Mouse (Mus musculus) adrenal gland, postnatal 4 days (tissue): ENCODE results near the gene Gpc1. TPM values are rescaled to one million over a fixed set of nuclear protein-coding genes. Genes with fewer than 3 reads are reported as not detected.

ENCODE experiments used
- DNase-seq, 2 experiments: peaks; one replicate each; pipeline ENCODE4 v3.0.0; 2021 to 2022; ENCODE audit warnings: low spot score in 2 of 2, mixed read lengths in 2 of 2
- total RNA-seq, 2 experiments: library from RNA; stranded (reverse); gene quantifications; 2 replicates each; pipeline ENCODE4 v1.2.3; 2021

Gene Gpc1
- total RNA-seq, 2 experiments from 2014 or later: 71.4 to 73.2 TPM

GRCm38 (mm10) chr1:92832011-92833010 lies 866 bp downstream of the Gpc1 start:
- DNase-seq: no peak

GRCm38 (mm10) chr1:92833987-92834706 lies 2.7 kb downstream of the Gpc1 start:
- peak; percentile 63 to 65 for DNase-seq

DNA sequence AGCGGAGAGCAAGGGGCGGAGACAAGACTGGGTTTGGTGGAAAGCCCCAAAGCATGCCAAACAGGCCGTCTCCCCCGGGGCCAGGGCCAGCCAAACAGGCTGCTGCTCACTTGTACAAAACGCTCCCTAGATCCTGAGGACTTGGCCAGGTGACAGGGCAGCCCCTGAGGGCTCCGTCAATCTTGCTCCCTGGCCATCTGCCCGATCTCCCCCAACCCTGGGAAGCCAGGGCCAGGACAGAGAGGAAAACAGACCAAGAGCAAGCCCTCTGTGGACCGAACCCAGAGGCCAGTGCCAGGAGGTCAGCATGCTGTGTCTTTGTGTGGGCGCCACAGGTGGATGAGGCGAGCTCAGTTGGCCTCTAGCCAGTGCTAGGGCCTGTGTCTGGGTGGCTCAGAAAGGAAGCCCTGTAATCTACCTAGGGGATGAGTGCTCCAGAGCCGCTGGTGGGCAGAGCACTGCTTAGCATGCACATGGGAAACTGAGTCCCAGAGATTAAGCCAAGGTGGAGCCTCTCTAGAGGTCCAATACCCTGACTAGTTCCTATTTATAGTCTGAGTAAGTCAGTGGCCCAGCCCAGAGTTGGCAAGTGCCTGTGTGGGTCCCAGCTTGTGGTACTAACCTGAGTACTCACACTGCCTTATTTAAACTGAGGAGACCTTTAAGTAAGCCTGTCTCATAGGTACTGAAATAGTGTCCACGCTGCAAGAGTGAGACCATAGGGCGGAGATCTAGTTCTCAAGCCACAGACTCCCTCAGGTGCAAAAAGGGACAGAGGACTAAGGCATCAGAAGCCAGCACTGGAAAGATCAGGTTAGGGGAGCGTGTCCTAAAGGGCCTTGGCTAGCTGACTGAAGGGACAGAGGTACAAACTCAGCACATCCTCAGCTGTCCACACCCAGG lies 6.7 kb downstream of the Gpc1 start:
- DNase-seq: no peak

- DNase-seq: no peak
Measured at GRCm38 (mm10) chr1:92839211-92839610, 7.8 kb downstream of the Gpc1 start.

- DNase-seq: no peak
Measured at GRCm38 (mm10) chr1:92840231-92840890, 8.9 kb downstream of the Gpc1 start.

DNA sequence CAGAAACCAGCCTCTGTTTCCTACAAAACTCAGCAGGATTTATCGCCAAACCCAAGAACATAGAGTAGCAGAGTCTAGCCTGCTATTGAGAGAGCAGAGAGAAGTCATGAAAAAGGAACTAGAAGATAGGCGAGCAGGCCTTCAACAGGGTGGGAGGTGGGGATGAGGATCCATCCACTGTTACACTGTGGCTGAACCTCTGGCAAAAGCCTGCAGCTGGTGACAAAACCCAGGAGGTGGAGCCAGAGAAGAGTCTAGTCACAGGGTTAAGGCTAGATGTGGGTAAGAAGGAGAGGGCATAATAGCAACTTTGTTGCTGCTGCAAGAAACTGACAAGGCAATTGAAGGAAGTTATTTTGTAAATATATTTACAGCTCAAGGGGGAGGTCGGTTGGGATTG lies 10.0 kb downstream of the Gpc1 start:
- no peak for DNase-seq

DNA sequence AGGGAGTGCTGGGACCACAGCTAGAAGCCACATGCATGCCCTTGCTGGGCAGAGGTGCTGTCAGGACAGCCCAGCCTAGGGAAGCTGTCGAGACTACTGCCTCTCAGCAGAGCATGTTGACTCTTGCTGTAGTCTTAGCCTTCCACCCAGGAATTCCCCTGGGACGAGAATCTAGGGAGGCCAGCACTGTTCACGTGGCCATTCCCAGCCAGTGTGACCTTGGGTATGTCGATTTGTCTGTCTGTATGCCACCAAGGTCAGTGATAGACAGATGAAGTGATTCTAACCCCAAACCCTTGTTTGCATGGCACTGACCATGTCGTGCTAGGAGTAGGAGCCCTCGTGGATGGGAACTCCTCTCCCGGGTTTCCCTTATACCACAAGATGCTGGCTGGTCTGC lies 14.4 kb downstream of the Gpc1 start:
- DNase-seq: no peak

DNA sequence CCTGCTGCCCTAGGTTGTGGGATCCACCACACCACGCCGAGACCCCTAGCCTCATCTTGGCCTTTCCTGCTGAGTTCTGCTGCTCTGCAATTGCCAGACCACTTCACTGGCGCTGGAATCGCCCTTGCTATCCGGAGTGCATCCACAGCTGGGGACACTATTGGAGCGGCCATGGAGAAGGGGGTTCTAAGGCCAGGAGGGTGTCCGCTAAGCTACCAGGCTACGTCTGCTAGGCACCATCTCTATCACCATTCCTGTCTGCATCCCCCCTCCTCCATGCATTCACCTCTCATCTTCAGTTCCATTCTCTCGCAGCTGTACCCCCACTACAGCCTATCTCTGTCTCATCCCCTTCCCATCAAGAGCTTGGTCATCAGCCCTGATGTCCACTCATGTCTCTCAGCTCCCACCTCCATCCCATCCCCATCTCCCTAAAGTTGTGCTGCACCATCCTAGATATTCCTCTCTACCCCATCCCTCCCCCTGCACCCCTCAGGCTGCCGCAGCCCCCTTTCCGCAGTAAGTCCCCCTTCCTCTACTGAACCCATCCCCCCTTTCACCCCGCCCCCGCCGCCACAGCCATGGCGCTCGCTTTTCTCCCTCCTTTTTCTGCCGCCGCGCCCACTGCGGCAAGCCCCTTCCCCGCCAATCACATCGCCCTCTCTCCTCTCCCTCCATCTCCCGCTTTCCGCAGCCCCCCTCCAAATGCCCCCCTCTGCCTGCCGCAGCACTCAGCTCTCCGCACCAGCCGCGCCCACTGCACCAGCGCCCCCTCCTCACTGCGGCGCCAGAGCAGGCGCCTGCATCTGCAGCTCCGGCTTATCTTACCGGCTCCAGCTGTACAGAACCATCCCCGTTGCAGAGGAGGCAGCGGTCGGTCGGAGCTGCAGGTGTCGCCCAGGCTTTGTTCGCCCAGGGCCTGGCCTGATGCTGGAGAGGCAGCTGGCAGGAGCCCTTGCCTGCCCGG lies 16.7 kb downstream of the Gpc1 start:
- no peak for DNase-seq

GRCm38 (mm10) chr1:92849491-92849890 lies 18.0 kb downstream of the Gpc1 start:
- no peak for DNase-seq

DNA sequence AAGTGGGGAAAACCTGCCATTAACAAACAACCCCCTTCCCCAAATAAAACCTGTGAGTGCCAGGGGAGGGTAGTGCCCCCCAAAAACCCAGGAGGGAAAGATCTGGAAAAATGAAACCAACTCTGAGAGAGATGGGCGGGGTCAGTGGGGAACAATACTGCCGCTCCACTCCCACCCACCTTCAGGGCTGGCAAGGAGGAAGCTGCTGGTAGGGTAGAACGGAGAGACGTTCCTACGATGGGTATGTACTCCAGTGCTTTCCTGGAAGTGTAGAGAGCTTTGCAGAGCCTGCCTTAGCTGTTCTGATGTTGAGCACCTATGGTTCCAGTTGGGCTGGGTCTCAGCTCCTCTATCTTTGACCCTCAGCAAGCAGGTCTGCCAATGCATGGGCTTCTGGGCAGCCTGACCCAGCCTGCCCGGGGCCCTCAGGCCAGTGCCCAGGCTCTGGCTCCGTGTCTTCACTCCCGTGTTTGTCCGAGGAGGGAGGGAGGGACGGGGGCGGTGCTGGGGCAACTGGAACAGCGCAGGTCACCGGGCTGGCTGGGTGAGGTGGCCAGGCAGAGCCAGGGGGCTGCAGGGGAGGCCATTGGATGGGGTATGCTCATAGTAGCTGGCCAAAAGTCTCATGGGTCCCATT lies 18.6 kb downstream of the Gpc1 start:
- DNase-seq: no peak

GRCm38 (mm10) chr1:92852450-92852849 lies 21.0 kb downstream of the Gpc1 start:
- no peak for DNase-seq

GRCm38 (mm10) chr1:92861503-92861902 lies 30.1 kb downstream of the Gpc1 start:
- no peak for DNase-seq

DNA sequence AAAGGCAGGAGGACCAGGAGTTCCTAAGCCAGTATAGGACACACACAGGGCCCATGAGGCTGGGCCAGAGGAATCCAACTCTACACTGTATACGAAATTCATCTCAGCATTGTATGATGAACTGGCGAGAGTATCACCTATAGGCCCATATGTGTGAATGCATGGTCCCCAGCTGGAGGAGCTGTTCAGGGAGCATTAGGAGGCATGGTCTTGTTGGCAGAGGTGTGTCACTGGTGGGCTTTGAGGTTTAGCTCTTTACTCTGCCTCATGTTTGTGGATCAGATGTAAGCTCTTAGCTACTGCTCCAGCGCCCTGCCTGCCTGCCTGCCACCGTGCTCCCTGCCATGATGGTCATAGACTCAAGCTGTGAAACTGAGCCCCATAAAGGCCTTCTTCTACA lies 31.8 kb downstream of the Gpc1 start:
- DNase-seq: no peak

- no peak for DNase-seq
Measured at GRCm38 (mm10) chr1:92866170-92866569, 34.7 kb downstream of the Gpc1 start.

GRCm38 (mm10) chr1:92869985-92870384 lies 38.5 kb downstream of the Gpc1 start:
- DNase-seq: no peak

GRCm38 (mm10) chr1:92872666-92873065 lies 41.2 kb downstream of the Gpc1 start:
- DNase-seq: no peak

GRCm38 (mm10) chr1:92874011-92874410 lies 42.6 kb downstream of the Gpc1 start:
- DNase-seq: no peak

DNA sequence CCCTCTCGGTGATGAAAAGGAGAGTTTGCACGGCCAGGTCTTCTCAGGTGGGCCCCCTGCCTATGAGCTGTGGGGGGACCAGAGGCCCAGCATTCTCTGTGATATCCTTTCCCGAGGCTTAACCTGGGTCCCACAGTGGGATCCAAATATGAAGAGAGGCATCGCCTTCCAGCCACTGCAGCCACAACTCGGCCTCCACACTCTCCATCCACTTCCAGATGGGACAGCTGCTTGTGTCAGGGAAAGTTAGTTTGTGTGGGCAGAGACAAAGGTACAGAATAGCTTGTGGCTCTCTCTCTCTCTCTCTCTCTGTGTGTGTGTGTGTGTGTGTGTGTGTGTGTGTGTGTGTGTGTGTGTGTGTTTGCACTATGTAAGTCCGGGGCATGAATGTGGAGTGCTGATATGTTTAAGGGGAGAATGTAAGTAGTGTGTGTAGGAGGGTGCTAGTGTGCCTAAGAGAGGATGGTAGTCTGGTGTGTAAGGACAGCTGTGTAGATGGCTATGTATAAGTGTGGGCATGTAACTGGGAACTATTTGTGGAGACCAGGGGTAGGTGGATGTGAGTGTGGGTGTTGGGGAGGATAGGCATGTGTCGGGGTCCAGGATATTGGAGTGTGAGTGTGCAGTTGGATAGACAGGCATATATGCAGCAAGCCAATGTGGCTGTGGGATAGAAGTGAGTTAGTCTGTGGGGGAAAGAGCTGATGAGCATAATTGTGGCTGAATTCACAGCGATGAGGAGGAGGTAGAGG lies 44.1 kb downstream of the Gpc1 start:
- no peak for DNase-seq
